Mouse (Mus musculus): Measurements from ENCODE around the gene Cirbp. TPM values are rescaled to one million over a fixed set of nuclear protein-coding genes. Genes with fewer than 3 reads are reported as not detected.
"Not testable (repeated sequence)": the region's sequence is repeated elsewhere in the genome, so short reads cannot be mapped to it uniquely, and the experiment has no call there.

Gene Cirbp
- total RNA-seq, 1 experiment from 2014 or later: 151 TPM

- ATAC-seq (ENCODE audit: extremely low read depth, insufficient number of reproducible peaks, low FRiP score, poor library complexity, severe bottlenecking): peak; percentile 71
Observed at GRCm38 (mm10) chr10:80159561-80160454, 6.0 kb upstream of the Cirbp start.

- no peak; the same call in 1 of the 2 replicates for ATAC-seq (ENCODE audit: extremely low read depth, insufficient number of reproducible peaks, low FRiP score, poor library complexity, severe bottlenecking)
Observed at GRCm38 (mm10) chr10:80160455-80161371, 5.1 kb upstream of the Cirbp start.

- no peak for ATAC-seq (ENCODE audit: extremely low read depth, insufficient number of reproducible peaks, low FRiP score, poor library complexity, severe bottlenecking)
Observed at GRCm38 (mm10) chr10:80161522-80162242, 4.1 kb upstream of the Cirbp start.

DNA sequence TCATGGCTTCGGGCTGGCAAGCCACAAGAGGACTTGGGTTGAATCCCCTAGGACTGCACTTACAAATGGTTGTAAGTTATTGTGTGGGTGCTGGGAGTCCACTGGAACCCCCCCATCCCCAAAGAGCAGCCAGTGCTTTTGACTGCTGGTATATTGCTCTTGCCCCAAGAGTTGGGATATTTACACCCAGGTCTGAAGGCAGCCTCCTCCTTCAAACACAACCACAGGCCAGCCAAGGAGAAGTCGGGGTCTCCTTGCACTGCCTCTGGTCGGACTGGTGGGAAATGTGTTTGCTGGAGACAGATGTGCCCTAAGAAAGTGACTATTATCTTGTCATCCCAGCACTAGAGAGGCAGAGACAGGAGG, 3.6 kb upstream of the Cirbp start:
- no peak for ATAC-seq (ENCODE audit: extremely low read depth, insufficient number of reproducible peaks, low FRiP score, poor library complexity, severe bottlenecking)

DNA sequence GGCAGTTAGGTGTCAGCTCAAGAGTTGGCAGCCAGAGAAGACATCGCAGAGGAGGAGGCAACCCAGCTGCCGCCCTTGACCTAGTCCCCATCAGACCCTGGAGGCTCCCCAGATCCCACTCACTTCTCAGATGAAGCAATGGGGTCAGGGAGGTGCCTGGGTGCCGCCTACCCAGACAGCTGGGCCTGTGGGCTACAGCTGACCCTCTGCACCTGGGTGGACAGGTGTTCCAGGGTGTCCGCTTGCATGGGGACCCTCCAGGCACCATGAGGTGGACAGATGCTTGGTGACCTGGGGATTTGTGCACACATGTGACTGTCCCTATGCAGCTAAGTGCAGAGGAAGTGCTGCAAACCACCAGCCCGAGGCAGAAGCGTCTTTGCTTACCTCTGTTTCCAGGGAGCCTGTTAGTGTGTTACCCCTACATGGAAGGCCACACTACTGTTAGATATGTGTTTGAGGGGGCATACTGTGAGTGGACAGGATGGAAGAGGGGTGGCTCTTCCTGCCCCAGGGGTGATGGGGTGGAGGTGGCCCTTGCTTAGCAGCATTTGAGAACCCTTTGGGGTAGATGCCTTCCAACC, 3.0 kb upstream of the Cirbp start:
- ATAC-seq (ENCODE audit: extremely low read depth, insufficient number of reproducible peaks, low FRiP score, poor library complexity, severe bottlenecking): no peak

DNA sequence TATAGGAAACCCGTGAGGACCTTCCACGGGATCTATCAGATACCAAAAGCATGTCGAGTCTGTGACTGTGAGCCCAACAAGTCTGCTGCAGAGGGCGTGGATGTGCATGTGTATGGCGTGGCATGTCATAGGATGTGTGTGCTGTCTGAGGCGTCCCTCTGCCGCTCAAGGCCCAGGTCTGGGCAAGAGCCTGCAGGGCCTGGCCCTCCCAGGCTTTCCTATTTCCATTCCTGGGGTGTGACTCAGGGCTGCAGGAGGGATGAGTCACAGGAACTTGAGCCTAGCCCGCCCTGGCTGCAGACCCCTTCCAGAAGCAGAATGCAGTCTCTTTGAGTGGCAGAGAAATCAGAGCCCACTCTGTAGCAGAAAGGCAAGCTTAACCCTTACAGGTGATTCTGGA, 2.1 kb upstream of the Cirbp start:
- ATAC-seq (ENCODE audit: extremely low read depth, insufficient number of reproducible peaks, low FRiP score, poor library complexity, severe bottlenecking): no peak

DNA sequence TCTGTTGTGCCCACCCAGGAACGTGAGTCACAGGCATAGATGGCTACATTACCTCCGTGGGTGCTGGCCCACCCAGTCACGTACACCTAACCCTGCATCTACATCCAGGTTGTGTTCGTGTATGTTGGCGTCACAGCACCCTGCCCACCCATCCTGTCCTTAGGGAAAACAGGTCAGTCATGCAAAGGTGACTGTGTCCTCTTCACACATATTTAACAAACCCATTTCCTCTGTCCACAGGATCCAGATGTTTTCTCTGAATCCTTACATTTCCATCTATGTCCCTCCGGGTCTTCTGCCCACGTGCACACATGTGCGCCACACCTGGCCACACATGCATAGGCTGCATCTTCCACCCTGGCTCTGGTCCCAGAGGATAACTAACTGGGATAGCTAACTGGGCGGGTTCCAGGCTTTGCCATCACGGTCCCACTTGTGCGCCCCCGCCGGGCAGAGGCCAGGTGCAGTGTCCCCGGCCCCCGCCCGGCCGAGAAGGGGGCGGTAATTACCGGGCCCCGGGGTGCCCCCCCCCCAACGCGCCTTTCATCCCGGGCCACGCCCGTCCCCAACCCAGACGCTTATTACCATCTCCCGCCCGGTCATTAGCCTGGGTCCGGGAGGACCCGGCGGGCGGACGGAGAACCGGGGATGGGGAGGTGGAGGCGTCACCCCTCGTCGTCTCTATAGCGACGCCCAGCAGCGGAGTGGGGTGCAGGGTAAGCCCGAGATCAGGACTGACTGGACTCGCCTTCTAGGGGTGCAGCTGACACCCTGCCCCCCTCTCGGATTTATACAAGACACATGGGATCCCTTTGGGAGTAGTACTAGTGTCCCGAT, 1.4 kb upstream of the Cirbp start:
- no peak for ATAC-seq (ENCODE audit: extremely low read depth, insufficient number of reproducible peaks, low FRiP score, poor library complexity, severe bottlenecking)

GRCm38 (mm10) chr10:80164998-80165344, 814 bp upstream of the Cirbp start:
- peak; percentile 63 for ATAC-seq (ENCODE audit: extremely low read depth, insufficient number of reproducible peaks, low FRiP score, poor library complexity, severe bottlenecking)

DNA sequence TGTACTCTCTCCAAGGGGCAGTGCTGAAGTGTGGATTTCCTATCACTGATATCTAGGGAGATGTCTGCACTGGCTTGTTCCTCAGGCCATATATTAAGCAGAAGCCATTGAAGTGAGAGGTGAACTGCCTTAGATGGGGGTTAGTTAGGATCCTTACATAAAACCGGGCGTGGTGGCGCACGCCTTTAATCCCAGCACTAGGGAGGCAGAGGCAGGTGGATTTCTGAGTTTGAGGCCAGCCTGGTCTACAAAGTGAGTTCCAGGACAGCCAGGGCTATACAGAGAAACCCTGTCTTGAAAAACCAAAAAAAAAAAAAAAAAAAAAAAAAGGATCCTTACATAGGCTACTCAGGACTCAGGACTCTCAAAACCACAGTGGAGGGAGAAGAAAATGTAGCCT, 351 bp downstream of the Cirbp start:
- ATAC-seq (ENCODE audit: extremely low read depth, insufficient number of reproducible peaks, low FRiP score, poor library complexity, severe bottlenecking): not testable (repeated sequence)

GRCm38 (mm10) chr10:80167460-80168037, 1.8 kb downstream of the Cirbp start:
- ATAC-seq (ENCODE audit: extremely low read depth, insufficient number of reproducible peaks, low FRiP score, poor library complexity, severe bottlenecking): peak; percentile 75

DNA sequence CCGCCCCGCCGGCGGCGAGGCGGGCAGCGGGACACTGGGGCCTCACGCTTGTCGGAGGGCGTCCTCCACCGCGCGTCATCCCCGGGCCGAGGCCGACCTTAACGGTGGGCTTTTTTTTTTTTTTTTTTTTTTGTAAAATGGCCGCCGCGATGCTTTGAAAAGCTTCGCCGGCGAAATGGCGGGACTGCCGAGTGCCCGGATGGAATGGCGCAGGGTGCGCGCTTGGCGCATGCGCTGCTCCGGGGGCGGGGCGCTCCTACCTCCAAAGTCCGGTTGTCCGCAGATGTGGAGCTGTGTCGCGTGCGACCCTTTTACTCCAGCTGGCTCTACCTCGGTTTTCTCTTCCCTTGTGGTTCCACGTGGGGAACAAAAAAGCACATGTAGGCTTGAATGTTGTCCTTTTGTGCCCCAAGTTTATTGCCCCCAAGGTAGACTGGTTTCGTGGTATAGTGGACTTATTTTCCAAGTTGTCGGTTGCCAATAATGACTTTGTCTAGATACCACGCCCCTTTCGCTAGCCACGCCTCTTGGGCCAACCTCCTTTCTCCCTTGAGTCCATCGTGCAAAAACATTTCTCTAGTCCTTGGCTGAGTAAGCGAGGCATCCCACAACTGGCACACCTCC, 2.4 kb downstream of the Cirbp start:
- ATAC-seq (ENCODE audit: extremely low read depth, insufficient number of reproducible peaks, low FRiP score, poor library complexity, severe bottlenecking): peak; percentile 0; the same call in 1 of the 2 replicates

DNA sequence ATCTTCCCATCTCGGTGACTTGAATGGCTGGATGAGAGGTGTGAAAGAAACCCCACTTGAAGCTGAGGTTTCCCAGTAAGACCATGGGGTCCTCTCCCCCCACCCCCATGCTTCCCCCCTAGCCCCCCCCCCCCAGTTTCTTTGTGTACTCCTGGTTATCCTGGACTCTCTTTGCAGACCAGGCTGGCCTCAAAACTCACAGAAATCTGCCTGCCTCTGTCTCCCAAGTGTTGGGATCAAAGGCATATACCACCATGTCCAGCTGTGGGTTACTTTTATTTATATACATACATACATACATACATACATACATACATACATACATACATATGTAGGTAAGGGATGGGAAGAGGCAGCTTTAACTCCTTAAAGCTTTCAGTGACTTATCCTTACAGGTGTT, 3.3 kb downstream of the Cirbp start:
- ATAC-seq (ENCODE audit: extremely low read depth, insufficient number of reproducible peaks, low FRiP score, poor library complexity, severe bottlenecking): no peak

DNA sequence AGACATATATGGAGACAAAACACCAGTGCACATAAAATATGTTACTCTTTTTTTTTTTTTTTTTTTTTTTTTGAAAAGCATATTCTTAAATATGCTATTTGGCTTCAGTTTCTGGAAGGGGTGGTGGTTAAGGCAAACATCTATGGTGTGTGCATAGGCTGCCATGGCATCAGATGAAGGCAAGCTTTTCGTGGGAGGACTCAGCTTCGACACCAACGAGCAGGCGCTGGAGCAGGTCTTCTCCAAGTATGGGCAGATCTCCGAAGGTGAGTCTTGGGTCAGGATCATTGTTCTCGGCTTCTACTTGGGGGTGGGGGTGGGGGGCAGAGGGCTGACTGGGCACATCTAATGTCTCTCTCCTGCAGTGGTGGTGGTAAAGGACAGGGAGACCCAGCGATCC, 3.9 kb downstream of the Cirbp start:
- ATAC-seq (ENCODE audit: extremely low read depth, insufficient number of reproducible peaks, low FRiP score, poor library complexity, severe bottlenecking): no peak

DNA sequence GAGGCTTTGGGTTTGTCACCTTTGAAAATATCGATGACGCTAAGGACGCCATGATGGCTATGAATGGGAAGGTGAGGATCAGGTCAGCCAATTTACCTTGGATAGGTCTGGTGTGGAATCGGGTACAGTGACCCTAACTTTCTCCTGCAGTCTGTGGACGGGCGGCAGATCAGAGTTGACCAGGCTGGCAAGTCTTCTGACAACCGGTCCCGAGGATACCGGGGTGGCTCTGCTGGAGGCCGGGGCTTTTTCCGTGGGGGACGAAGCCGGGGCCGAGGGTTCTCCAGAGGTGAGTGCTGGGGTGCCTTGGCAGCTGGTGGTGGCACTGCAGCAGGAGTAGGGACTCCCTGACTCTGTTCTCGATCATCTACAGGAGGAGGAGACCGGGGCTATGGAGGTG, 4.3 kb downstream of the Cirbp start:
- ATAC-seq (ENCODE audit: extremely low read depth, insufficient number of reproducible peaks, low FRiP score, poor library complexity, severe bottlenecking): no peak

DNA sequence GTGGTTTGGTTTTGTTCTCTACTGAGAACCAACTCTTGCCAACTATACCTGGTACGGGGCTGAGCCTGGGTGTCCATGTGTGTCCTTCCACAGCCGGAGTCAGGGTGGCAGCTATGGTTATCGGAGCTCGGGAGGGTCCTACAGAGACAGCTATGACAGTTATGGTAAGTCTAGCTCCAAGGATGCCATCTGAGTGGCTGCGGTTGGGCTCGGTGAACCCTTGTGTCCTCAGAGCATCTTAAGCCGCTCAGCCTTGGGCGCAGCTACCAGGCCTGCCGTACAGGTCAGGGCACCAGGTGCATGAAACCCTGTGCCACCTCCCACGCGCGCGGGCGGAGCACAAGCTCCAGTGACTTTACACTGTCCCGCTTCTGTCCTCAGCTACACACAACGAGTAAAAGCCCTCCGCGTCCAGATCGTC, 4.8 kb downstream of the Cirbp start:
- no peak for ATAC-seq (ENCODE audit: extremely low read depth, insufficient number of reproducible peaks, low FRiP score, poor library complexity, severe bottlenecking)

GRCm38 (mm10) chr10:80171252-80171651, 5.5 kb downstream of the Cirbp start:
- ATAC-seq (ENCODE audit: extremely low read depth, insufficient number of reproducible peaks, low FRiP score, poor library complexity, severe bottlenecking): no peak

- no peak for ATAC-seq (ENCODE audit: extremely low read depth, insufficient number of reproducible peaks, low FRiP score, poor library complexity, severe bottlenecking)
Observed at GRCm38 (mm10) chr10:80171760-80172526, 6.2 kb downstream of the Cirbp start.

Measured in neutrophil, adult 5-6 weeks (primary cell).